Mouse (Mus musculus): ENCODE data around the gene Ube2s.

DNA sequence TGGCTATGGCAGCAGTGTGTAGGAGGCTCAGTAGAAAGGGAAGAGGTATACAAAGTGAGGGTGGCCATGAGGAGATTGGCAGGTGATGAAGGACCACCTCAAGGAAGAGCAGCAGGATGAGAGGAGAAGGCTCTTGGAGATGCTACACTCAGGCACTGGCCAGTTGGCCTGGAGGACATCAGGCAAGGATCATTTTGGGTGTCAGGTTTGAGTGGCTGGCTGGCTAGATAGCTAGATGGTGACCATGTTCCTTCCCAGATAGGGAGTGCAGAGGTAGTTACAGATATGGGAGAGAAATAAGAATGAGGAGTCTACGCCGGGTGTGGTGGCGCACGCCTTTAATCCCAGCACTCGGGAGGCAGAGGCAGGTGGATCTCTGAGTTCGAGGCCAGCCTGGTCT lies 67.5 kb downstream of the Ube2s start:
- TF ChIP-seq EP300 (IDR thresholded peaks at IDR 0.05; ENCODE audit: low read depth): peak; percentile 43; the same call in 1 of the 2 replicates
- TF ChIP-seq CTCF (IDR thresholded peaks at IDR 0.05; ENCODE audit: low read depth): no peak
